Mouse (Mus musculus) layer of hippocampus, adult 8-10 months (tissue): ENCODE data around the gene Elp1. TPM values are rescaled to one million over a fixed set of nuclear protein-coding genes. Genes with fewer than 3 reads are reported as not detected.

Experiments
- DNase-seq, 2 experiments: peaks; one replicate each; pipeline ENCODE4 v3.0.0; 2022; ENCODE audit warnings: low spot score in 2 of 2
- total RNA-seq, 4 experiments: library from RNA; stranded (reverse); gene quantifications; 2 replicates each; pipeline ENCODE4 v1.2.4; 2022

Elp1 gene
- total RNA-seq, 4 experiments from 2014 or later = 57.1 to 81.6 (median 66.7) TPM

GRCm38 (mm10) chr4:56771065-56771464, 31.1 kb downstream of the Elp1 start:
- no peak for DNase-seq

- no peak for DNase-seq
These were observed 33.2 kb downstream of the Elp1 start for GRCm38 (mm10) chr4:56768913-56769312.

GRCm38 (mm10) chr4:56767861-56768284, 34.3 kb downstream of the Elp1 start:
- no peak for DNase-seq

GRCm38 (mm10) chr4:56757693-56758092, 44.4 kb downstream of the Elp1 start:
- no peak for DNase-seq

GRCm38 (mm10) chr4:56756966-56757600, 45.0 kb downstream of the Elp1 start:
- no peak for DNase-seq

- DNase-seq = no peak
These were observed 46.1 kb downstream of the Elp1 start for GRCm38 (mm10) chr4:56756021-56756420.

GRCm38 (mm10) chr4:56747456-56747855, 54.7 kb downstream of the Elp1 start:
- no peak for DNase-seq

DNA sequence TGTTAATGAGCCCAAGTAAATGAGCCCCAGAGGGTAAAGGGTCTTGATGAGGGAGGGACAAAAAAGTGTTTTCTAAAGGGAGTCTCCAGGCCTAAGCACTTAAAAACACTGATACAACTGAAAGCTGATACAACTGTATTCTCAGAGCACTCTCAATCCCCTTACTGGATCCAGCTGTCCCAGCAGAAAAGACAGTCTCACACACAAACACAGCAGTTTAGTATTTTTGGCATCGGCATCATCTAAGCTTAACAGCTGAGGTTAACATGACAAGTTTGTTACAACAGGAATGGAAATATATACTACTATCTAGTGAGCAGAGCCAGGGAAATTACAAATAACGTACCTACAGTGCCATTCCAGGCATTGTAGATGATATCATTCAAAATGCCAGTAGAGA, 55.8 kb downstream of the Elp1 start:
- no peak for DNase-seq

- no peak for DNase-seq
These were observed 58.6 kb downstream of the Elp1 start, which contains the start of gene Actl7a for GRCm38 (mm10) chr4:56743363-56744195. Gene Actl7a, plus strand, starts transcription at chr4:56743413.

GRCm38 (mm10) chr4:56742698-56743097, 59.4 kb downstream of the Elp1 start:
- no peak for DNase-seq

DNA sequence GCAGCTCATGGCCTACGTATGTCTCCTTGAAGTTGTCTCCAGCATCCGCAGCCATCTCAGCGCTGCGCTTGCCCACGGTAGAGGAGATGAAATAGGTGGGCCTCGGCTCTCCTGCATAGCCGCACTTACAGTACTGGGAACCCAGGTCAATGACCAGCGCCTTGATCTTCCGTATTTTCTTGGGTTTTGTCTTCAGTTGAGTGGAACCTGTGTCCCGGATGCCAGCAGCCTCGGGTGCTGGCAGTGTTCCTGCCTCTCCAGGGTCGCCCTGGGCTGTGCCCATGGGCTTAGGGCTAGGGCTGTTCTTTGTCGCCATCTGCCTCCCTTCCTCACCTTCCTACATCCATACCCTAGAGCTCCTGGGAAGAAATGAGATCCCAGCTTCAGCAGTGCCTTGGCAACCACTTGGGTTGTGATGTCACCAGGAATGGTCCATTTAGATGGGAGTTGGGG, 61.1 kb downstream of the Elp1 start, which contains the start of gene Actl7b:
TSS of gene Actl7b (minus strand) at position 403 of the 453 bp plus-strand sequence.
- no peak for DNase-seq

- DNase-seq = no peak
These were observed 61.5 kb downstream of the Elp1 start for GRCm38 (mm10) chr4:56740611-56741010.

DNA sequence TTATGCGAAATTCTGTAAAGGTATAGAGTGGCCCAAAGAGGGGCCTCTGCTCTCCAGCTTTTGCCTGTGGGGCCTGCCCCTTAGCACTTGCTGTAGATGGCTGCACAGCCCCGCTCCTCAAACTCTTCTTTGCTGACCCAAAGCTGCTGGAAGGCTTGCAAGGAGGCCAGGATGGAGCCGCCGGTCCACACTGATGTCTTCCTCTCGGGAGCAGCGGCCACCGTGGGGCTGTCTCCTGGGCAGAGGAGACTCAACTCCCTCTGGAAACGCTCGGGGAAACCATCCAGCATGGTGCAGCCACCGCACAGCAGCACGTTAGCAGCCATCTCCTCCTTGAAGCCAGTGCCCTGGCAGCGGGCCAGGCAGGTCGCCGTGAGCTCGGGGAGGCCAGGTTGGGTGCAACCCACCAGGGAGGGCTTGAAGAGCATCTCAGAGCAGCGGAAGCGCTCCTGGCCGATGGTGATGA, 62.1 kb downstream of the Elp1 start, which contains the start of gene Gm26657:
TSS of gene Gm26657 (plus strand) at position 51 of the 466 bp plus-strand sequence.
- DNase-seq = no peak

GRCm38 (mm10) chr4:56725839-56726238, 76.3 kb downstream of the Elp1 start:
- DNase-seq = no peak

DNA sequence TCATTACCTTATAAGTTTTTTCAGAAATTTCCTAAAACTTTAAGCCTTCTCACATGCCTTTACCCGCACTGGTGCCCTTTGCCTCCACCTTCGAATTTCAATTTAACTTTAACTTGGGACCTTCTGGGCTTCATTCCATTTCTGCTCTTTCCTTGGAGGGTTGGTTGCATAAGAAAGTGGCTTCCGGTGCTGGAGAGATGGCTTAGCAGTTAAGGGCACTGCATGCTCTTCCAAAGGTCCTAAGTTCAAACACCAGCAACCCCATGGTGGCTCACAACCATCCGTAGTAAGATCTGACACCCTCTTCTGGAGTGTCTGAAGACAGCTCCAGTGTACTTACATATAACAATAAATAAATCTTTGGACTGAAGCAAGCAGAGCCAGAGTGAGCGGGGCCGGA, 78.9 kb downstream of the Elp1 start:
- DNase-seq = no peak

DNA sequence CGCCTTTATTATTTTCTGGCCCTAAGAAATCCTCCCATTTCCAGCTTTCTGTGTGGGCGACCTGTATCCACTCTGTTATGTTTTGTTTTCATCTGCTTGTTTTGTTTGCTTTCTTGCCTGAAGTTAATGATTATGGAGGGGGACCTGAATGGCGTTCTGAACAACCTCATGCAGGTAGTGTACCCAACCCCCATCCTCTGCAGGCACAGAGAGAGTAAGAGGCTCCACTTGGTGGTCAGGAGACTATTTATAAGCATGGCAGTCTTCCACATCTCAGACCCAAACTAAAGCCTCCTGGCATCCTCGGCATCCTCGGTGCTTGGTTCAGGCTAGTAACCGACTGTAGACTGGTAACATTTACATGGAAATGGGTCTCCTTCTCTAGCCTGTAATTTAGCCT, 79.8 kb downstream of the Elp1 start:
- DNase-seq = no peak

- no peak for DNase-seq
These were observed 80.7 kb downstream of the Elp1 start for GRCm38 (mm10) chr4:56721469-56721868.

DNA sequence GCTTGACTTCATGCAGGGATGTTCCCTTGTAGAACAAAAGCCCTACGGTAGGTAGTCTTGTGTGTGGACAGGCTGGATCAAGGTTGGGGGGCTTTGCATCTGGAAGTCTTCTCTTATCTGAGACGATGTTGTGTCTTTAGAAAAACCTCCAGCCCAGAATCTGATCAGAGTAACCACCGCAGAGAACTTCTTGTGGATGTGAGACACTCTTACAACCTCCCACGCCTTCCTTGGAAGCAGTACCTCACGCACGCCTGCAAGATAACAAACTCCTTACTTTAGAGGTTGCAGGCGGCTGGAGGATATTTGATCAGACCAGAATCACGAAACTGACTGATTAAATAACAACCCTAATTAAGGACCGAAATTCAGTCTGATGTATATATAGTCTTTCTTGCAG, 81.7 kb downstream of the Elp1 start:
- no peak for DNase-seq

DNA sequence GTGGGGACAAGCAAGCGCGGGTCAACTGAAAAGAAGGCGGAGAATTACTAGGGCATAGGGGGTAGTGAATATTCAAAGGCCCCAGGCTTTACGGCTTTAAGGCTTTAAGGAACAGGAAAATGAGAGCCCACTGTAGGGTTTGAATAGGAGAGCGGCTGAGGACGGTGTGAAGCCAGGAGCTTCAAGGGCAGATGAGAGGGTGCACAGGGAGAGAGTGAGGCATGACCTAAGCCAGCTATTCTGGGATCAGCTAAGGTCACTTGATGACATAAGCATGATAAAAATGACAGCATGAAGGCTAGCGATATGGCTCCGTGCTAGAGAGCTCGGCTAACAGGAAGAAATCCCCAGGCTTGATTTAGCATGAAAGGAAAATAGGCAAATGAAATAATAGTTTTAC, 82.7 kb downstream of the Elp1 start:
- DNase-seq = no peak

- DNase-seq = no peak
These were observed 83.3 kb downstream of the Elp1 start for GRCm38 (mm10) chr4:56718573-56719442.

- DNase-seq = no peak
These were observed 84.2 kb downstream of the Elp1 start for GRCm38 (mm10) chr4:56717932-56718331.
